Mouse (Mus musculus) heart, postnatal 14 days (tissue): ENCODE measurements around the gene Commd8. TPM values are rescaled to one million over a fixed set of nuclear protein-coding genes. Genes with fewer than 3 reads are reported as not detected.
"Not testable (repeated sequence)": the region's sequence is repeated elsewhere in the genome, so short reads cannot be mapped to it uniquely, and the experiment has no call there.

Experiments
- DNase-seq, 2 experiments: peaks; one replicate each; pipeline ENCODE4 v3.0.0; 2021 to 2022
- intact Hi-C: fragments of 180-260 bp; cut with DNase I; formaldehyde crosslinking; loops from one replicate; pipeline ENCODE4 v1.15.1; 2025
- total RNA-seq, 2 experiments: library from RNA; stranded (reverse); gene quantifications; 2 replicates each; pipeline ENCODE4 v1.2.3; 2021

Gene Commd8
- total RNA-seq, 2 experiments from 2014 or later, result 34.4 to 37.8 TPM

GRCm38 (mm10) chr5:72173521-72173920, 5.5 kb upstream of the Commd8 start:
- intact Hi-C loops, result no loop called here
- DNase-seq, result no peak

GRCm38 (mm10) chr5:72172675-72173074, 4.7 kb upstream of the Commd8 start:
- DNase-seq, result peak; percentile 38 to 74
- intact Hi-C loops, result loop anchor here (1.0 kb wide), 1 partner anchor 98 kb away; no protein-coding TSS in a partner anchor

- no peak for DNase-seq
- intact Hi-C loops, result no loop called here
Measured at GRCm38 (mm10) chr5:72170067-72170466, 2.1 kb upstream of the Commd8 start.

DNA sequence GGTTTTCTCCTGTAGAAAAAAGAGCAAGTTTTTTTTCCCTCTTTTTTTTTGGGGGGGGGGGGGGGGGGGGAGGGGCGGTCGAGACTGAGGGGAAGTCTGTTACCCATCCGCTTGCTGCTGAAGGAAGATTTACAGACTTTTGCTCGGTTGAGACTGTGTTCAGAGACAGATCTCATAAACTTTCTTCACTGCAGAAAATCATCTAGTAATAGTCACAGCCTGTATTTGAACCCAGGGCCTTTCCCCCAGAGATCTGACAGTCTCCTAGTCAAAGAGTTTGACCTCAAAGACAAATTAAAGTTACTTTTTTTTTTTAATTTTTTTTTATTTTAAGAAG, 264 bp upstream of the Commd8 start:
- intact Hi-C loops, result no loop called here
- DNase-seq, result no peak

- DNase-seq, result no peak
- intact Hi-C loops, result no loop called here
Measured at GRCm38 (mm10) chr5:72164386-72164785, 3.6 kb downstream of the Commd8 start.

DNA sequence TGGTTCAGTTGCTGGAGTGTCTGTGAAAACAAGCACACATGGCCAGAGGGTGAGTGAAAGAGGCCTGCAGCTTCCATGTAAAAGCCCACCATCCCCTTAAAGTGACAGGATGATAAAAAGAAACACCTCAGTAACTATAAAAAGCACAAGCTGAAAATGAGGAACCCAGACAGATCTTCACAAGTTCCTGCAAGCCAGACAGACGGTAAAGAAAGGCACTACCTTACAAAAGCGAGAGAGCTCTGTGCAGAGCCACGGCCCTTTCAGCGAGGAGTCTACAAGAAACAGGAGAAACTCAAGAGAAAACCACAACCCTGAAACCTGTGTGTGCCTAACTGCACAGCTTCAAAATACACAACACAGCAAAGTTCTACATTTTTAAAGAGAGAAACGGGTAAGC, 5.1 kb downstream of the Commd8 start:
- DNase-seq, result no peak
- intact Hi-C loops, result no loop called here

DNA sequence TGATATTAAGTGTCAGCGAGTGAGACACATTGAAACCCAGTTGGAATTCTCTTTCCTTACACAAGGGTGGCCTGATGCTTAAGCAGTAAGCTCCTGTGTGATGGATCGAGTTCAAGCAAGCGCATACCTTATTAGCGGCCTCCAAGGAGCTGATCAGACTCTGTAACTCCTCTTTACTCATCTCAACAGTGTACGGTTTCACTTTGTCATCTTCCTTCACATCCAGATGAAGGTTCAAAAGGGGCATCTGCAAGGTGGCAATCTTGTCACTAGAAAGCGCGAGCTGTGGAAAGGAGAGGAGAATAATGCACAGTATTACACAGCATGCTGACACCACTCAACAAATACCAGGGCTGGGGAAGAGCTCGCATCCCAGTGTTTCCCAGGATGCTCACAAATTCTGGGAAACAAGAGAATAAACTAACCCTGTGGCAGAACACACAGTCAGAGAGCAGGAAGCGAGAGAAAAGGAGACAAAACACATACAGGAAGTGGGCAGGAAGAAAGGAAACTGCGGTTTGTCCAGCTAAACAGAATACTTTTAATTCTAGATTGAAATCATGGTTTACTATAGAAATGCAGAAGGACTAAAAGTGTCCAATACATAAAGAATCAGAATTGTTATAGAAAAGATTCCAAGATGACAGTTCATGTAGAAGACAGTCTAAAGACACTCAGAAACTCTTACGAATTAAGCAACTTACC, 7.1 kb downstream of the Commd8 start:
- DNase-seq, result no peak
- intact Hi-C loops, result no loop called here

DNA sequence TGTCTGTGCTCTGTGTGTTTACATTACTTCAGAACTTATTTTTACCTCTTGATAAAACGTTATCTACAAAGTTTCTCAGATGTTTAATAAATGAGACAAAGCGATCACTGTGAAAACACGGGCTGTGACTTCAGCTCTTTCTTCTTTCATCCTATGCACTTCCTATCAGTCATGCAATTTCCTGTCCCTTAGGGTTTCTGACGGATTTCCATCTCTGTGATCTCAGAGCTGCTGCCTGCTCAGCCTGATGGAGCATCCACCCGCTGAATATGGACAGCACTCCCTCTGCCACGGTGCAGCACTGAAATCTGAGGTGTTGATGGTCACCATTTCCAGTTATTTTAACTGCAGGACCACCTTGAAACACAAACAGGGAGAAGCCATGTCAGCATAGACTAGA, 8.5 kb downstream of the Commd8 start:
- DNase-seq, result no peak
- intact Hi-C loops, result no loop called here

GRCm38 (mm10) chr5:72158667-72159066, 9.3 kb downstream of the Commd8 start:
- DNase-seq, result no peak
- intact Hi-C loops, result no loop called here

GRCm38 (mm10) chr5:72156598-72156997, 11.4 kb downstream of the Commd8 start:
- intact Hi-C loops, result no loop called here
- no peak for DNase-seq

- intact Hi-C loops, DNase-seq: not testable (repeated sequence)
Measured at GRCm38 (mm10) chr5:72155686-72156085, 12.3 kb downstream of the Commd8 start.

DNA sequence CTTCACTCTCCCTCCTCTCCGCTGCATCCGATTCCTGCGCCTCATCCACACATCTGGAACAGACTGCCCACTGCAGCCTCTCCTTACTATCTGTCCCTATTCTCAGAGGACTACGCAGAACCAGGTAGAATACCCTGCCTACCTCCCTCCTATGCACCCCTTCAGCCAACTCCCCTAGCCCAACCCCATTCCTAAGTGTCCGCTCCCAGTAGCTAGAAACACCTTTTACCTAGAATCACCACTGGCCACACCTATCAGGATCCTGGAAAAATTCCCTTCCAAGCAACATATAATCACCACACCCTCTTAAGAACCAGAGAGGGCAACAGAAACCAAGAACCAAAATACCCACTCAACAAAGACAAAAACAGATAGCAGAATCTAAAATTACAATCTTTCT, 17.1 kb downstream of the Commd8 start:
- no peak for DNase-seq
- intact Hi-C loops, result no loop called here

GRCm38 (mm10) chr5:72148679-72149078, 19.3 kb downstream of the Commd8 start:
- no peak for DNase-seq
- intact Hi-C loops, result no loop called here

DNA sequence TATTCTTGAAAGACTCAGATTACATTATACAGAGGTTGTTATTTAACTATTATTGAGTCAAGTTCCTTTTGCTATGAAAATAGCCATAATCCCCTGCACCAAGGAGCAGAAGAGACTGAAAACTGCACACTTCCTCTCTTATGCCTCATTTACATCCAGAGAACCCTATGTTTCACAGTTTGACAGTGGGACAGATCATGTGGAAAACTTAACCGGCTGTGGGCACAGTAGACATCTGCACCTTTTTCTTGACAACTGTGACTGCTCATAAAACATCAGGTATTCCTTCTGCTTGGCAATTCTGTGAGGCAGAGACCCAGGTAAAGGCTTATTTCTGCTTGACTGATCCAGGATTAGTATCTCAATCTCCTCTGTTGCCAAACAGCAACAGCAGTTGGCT, 28.4 kb downstream of the Commd8 start:
- no peak for DNase-seq
- intact Hi-C loops, result no loop called here

- intact Hi-C loops, result no loop called here
- DNase-seq, result no peak
Measured at GRCm38 (mm10) chr5:72138256-72138655, 29.7 kb downstream of the Commd8 start.

DNA sequence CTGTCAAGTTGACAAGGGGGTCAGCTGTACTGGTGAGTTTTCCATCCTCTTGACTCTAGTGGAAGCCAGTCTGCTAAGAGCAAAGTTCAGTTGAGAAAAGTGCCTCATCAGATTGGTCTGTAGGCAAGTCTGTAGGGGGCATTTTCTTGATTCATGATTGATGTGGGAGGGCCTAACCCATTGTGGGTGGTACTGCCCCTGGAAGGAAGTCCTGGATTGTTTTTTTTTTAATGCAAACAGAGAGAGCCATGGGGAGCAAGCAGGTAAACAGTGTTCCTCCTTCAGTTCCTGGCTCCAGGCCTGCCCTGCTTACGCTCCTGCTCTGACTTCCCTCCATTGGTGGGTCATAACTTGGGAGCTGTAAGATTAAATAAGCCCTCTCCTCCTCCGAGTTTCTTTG, 34.1 kb downstream of the Commd8 start:
- DNase-seq, result no peak
- intact Hi-C loops, result no loop called here

- intact Hi-C loops, result no loop called here
Measured at GRCm38 (mm10) chr5:72126681-72127080, 41.3 kb downstream of the Commd8 start.

DNA sequence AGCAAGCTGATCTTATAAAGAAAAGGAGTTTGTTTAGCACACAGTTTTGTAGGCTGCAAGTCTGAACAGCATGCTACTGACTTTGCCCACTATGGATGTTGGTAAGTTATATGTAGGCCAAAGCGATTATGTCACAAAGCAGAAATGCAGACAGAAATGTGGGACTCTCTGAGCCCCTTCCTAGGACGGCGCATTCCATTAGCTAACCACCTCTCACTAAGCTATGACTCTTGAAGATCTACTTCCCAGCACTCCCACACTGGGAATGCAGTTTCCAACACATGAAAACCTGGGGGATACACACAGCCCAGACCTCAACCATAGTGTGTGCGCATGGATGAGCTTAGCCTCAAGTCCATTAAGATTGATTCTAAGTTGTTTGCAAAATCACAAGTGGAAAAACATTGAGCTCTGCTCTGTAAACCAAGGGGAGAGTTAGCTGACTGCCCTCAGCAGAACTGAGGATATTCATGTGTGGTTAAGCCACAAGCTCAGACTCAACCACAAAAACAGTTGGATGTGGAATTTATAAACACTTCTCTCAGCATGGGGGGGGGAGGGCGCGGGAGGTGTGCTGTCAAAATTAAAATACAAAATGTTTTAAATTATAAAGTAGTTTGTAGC, 45.5 kb downstream of the Commd8 start:
- no peak for DNase-seq

More at GRCm38 (mm10) chr5:72126681-72127080, 41.3 kb downstream of the Commd8 start:
- DNase-seq, result no peak

More for the DNA sequence above, 45.5 kb downstream of the Commd8 start:
- intact Hi-C loops, result no loop called here
